Mouse (Mus musculus) midbrain, embryonic 15.5 days (tissue): ENCODE results near the gene Mgst2. TPM values are rescaled to one million over a fixed set of nuclear protein-coding genes. Genes with fewer than 3 reads are reported as not detected.

Experiments used
- ATAC-seq: fragments of 200-750 bp; cut with Nextera tagmentation; replicated peaks from 2 replicates; pipeline ENCODE4 v1.8.0; 2017; ENCODE audit warnings: moderate TSS enrichment
- H3K27ac ChIP-seq: fragments of 300-500 bp; sonication (generic); 2 replicates; pipeline ENCODE4 v1.5.1; 2015; ENCODE audit warnings: mild to moderate bottlenecking, inconsistent platforms
- H3K27me3 ChIP-seq: fragments of 300-500 bp; sonication (generic); replicated peaks from 2 replicates; pipeline ENCODE4 v1.6.1; 2015; ENCODE audit warnings: inconsistent platforms
- H3K36me3 ChIP-seq: fragments of 300-500 bp; sonication (generic); replicated peaks from 2 replicates; pipeline ENCODE4 v1.6.1; 2015; ENCODE audit warnings: inconsistent platforms
- H3K4me1 ChIP-seq: fragments of 300-500 bp; sonication (generic); 2 replicates; pipeline ENCODE4 v1.6.1; 2015; ENCODE audit warnings: inconsistent platforms
- H3K4me2 ChIP-seq: fragments of 300-500 bp; sonication (generic); 2 replicates; pipeline ENCODE4 v1.6.1; 2015; ENCODE audit warnings: inconsistent platforms, mild to moderate bottlenecking, moderate library complexity
- H3K4me3 ChIP-seq: fragments of 300-500 bp; sonication (generic); 2 replicates; pipeline ENCODE4 v1.5.1; 2015; ENCODE audit warnings: mild to moderate bottlenecking, inconsistent platforms
- H3K9ac ChIP-seq: fragments of 300-500 bp; sonication (generic); 2 replicates; pipeline ENCODE4 v1.6.1; 2015; ENCODE audit warnings: mild to moderate bottlenecking, inconsistent platforms
- H3K9me3 ChIP-seq: fragments of 300-500 bp; sonication (generic); 2 replicates; pipeline ENCODE4 v1.6.1; 2016; ENCODE audit warnings: inconsistent platforms
- WGBS: fragments of 180-500 bp; shearing (Covaris S2); methylation state at CpG from one replicate; pipeline ENCODE4 v1.1.7; 2015; ENCODE audit warnings: mixed read lengths; 5-methylcytosine and 5-hydroxymethylcytosine counted together
- polyA plus RNA-seq: library from polyadenylated mRNA; unstranded; fragments of >200 nt; fragmentation: Nextera tagmentation; extraction: Ambion mirVana; gene quantifications from 2 replicates; pipeline ENCODE4 v1.2.1, GENCODE M21; 2015

The Mgst2 gene
- 0.48 and 0.57 TPM in 2 replicates for polyA plus RNA-seq

DNA sequence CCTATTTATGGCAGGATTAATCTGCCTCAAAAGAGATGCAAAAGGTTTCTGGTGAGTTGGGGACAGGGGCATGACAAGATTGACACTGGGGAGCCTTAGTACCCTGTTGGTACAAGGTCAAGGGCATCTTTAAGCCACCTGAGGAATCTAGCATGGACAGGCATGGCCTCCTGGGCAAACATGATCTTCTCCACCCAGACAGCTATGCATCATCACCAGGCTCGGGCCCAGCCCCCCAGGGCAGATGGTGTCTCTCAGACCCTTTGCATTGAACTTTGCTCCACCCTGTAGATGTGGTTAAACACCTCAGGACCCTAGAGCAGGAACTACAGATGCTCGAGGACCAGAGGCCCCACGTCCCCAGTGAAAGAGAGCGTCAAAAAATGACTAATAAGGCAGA lies at the start of gene Mgst2:
Gene Mgst2 (plus strand): TSS at position 301 of the 400 bp plus-strand sequence.
- Histone ChIP-seq H3K4me3 (no peak within 1 kb of the TSS), H3K36me3 (no peaks in the 10 kb centered on the region), H3K27ac (no peak within 1 kb of the TSS), H3K9ac (no peak within 1 kb of the TSS), H3K9me3 (no peaks in the 10 kb centered on the region), H3K4me2 (no peak within 1 kb of the TSS), H3K27me3 (no peaks in the 10 kb centered on the region), H3K4me1 (no peaks in the 10 kb centered on the region)
- ATAC-seq, result no peak
- WGBS, result 66% methylated on average over 4 of the region's 4 CpGs

DNA sequence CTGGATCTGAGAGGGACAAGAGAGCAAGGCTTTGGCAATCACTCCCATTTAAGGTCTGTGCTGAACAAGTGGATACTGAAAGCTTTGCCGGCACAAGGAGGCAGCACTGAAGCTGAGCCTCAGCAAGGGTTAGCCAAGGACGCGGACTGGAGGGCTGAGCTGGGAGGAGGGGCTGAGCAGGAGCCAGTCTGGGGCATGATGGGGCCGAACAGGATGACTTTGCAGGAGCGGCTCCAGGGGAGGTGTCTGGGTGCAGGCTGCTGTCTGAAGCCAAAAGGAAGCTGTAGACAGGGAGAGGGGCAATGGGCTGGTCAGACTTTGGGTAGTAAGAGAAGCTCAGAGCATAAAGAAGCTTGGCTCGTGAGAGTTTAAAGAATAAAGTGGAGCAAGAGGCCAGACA lies 48.2 kb upstream of the Mgst2 start:
- Histone ChIP-seq H3K27ac (no peak overlapping the region), H3K9ac (no peak overlapping the region), H3K4me2 (no peak overlapping the region), H3K36me3 (no peaks in the 10 kb centered on the region), H3K9me3 (no peaks in the 10 kb centered on the region), H3K27me3 (no peaks in the 10 kb centered on the region), H3K4me3 (no peak overlapping the region), H3K4me1 (no peaks in the 10 kb centered on the region)
- ATAC-seq, result no peak
- WGBS, result 9% methylated on average over 6 of the region's 6 CpGs

DNA sequence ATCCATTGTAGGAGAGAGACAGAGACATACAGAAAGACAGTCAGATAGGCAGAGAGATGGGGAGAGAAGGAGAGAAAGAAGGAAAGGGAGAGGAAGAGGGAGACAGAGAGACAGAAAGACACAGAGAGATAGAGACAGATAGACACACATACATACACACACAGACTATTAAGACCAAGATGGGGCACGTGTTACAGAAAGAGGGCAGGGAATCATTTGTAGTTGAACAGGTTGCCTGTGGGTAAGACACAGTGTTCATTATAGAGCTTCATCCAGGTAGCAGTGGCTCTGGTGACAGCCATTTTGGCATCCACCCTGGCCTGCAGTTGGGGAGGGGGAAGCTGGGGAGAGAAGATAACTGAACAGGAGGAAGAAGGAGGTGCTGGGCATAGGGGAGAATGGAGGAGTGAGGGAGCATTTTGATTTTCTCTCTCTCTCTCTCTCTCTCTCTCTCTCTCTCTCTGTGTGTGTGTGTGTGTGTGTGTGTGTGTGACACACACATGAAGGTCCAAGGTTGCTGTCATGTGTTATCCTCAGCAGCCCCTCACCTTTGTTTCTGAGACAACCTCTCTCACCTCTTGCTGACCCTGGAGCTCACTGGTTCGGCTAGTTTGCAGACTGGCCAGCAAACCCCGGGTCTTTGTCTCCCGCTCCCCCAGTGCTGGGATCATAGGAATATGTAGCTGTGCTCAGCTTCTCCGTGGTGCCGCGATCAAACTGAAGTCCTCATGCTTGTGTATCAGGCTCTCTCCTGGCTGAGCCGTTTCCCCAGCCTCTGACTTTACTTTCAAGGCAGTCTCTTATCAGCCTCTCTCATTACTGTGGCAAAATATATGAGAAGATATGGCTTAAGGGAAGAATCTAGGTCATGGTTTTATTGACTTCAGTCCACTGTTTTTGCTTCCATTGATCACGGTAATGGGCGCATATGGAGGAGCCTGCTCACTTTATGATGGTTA lies 47.5 kb upstream of the Mgst2 start:
- no peaks in the 10 kb centered on the region for H3K4me1 ChIP-seq
- H3K4me2 ChIP-seq, result no peak overlapping the region
- H3K4me3 ChIP-seq, result no peak overlapping the region
- no peaks in the 10 kb centered on the region for H3K9me3 ChIP-seq
- no peaks in the 10 kb centered on the region for H3K36me3 ChIP-seq
- H3K27ac ChIP-seq, result no peak overlapping the region
- no peak overlapping the region for H3K9ac ChIP-seq
- ATAC-seq, result no peak
- no peaks in the 10 kb centered on the region for H3K27me3 ChIP-seq
- WGBS, result 88% methylated on average over 10 of the region's 10 CpGs

DNA sequence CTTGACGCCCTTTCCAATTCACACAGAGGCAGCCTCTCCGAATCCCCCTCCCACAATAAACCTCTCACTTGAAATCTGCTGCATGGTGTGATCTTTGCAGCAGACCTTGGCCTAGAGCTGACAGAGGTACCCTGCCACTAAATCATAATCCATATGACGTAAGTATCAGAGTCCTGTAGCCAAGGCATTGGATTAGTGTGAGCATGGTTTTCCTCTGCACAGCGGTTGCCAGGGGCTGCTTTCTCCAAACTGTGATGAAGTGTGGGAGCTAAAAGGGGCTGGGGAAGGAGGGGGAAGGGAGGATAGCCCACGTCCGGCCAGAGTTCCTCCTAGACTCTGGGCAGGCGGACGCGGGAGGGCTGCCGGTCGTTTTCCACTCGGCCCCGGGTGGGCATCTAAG lies 45.9 kb upstream of the Mgst2 start:
- no peak overlapping the region for H3K9ac ChIP-seq
- H3K4me2 ChIP-seq, result no peak overlapping the region
- 71% methylated on average over 13 of the region's 13 CpGs for WGBS
- H3K27me3 ChIP-seq, result no peaks in the 10 kb centered on the region
- ATAC-seq, result peak; percentile 45; the same call in 1 of the 2 replicates
- no peaks in the 10 kb centered on the region for H3K36me3 ChIP-seq
- H3K4me1 ChIP-seq, result no peaks in the 10 kb centered on the region
- no peaks in the 10 kb centered on the region for H3K9me3 ChIP-seq
- no peak overlapping the region for H3K27ac ChIP-seq
- H3K4me3 ChIP-seq, result no peak overlapping the region

DNA sequence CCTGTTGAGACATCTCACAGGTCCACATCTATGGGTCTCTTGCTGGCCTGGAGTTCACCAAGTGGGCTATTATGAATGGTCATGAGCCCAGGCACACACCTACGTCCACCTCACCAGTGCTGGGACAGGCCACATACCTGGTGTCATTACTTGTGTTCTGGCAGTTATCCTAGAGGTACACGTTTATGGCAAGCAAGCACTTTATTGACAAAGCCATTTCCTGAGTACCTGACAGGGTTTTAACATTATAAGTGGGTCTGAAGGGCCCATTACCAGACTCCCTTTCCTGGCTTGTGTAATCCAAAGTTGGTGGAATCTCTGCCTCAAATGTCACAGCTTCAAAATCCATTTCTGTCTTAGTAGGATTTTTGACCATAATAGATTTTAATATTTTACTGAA lies 36.2 kb upstream of the Mgst2 start:
- Histone ChIP-seq H3K27me3 (no peaks in the 10 kb centered on the region), H3K27ac (no peak overlapping the region), H3K4me2 (no peak overlapping the region), H3K36me3 (no peaks in the 10 kb centered on the region), H3K9ac (no peak overlapping the region), H3K4me3 (no peak overlapping the region), H3K9me3 (no peaks in the 10 kb centered on the region), H3K4me1 (no peaks in the 10 kb centered on the region)
- 79% methylated on average over 2 of the region's 2 CpGs for WGBS
- no peak for ATAC-seq

DNA sequence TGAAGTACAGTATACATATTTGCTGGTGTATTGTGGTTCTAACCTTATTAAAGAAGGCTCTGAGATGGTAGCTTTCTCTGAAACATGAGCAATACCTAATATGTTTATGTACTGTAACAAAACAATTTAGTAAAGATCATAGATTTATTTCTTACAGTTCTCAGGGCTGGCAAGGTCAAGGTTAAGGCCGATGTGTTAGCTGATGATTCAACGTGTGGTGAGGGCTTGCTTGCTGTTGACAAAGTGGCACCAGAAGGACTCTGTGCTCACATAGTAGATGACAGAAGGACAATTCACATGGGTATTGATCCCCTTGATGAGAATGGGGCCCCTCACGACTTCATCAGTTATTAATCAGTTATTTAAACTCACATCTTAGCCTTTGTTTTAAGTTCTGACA lies 32.4 kb upstream of the Mgst2 start:
- H3K36me3 ChIP-seq, result no peaks in the 10 kb centered on the region
- no peak for ATAC-seq

DNA sequence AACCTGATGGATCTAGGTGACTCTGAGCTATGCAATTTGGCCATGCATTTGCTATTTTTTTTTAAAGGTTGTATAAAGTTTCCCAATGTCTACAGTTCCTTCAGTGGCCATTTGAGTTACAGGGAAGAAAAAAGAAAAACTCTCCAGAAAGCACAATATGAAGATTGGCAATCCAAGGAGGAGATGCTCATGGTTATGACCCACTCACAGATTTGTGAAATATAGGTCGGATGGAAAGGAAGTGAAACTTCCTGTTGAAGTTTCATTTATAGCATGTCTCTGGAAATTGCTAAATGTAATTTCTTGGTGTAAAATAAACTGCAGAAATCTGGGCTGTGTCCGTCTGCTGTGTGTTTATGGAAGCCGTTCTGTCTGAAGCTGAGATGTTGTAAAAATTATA lies 31.2 kb upstream of the Mgst2 start:
- Histone ChIP-seq H3K4me1 (no peaks in the 10 kb centered on the region), H3K27me3 (no peaks in the 10 kb centered on the region), H3K27ac (no peak overlapping the region), H3K9ac (no peak overlapping the region), H3K4me2 (no peak overlapping the region), H3K4me3 (no peak overlapping the region), H3K36me3 (no peaks in the 10 kb centered on the region), H3K9me3 (no peaks in the 10 kb centered on the region)
- ATAC-seq, result no peak
- 91% methylated on average over 3 of the region's 3 CpGs for WGBS

More for the DNA sequence above, 32.4 kb upstream of the Mgst2 start:
- WGBS, result 81% methylated on average over 3 of the region's 3 CpGs
- no peaks in the 10 kb centered on the region for H3K4me1 ChIP-seq
- no peaks in the 10 kb centered on the region for H3K9me3 ChIP-seq
- H3K4me3 ChIP-seq, result no peak overlapping the region
- no peak overlapping the region for H3K9ac ChIP-seq
- H3K27ac ChIP-seq, result no peak overlapping the region
- H3K27me3 ChIP-seq, result no peaks in the 10 kb centered on the region
- no peak overlapping the region for H3K4me2 ChIP-seq

DNA sequence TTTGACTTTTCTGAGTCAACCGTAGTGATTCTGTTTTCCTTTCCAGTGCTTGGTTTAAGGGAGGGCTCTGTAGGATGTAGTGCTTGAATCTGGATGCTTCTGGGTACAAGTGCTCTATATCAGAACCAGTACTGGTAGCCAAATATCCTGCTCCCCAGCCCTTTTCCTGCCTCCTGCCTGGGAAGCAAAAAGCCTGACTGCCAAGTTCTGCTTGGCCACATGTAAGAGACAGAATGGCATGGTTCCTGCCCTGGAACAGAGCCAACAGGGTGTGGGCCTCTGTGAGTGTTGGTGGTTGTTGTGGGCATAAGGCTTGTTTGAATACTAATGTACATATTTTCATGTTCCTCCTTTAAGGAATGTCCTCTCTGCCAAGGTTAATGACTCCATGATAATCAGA lies 29.4 kb upstream of the Mgst2 start:
- 84% methylated on average over 1 of the region's 1 CpGs for whole genome bisulfite sequencing
- ATAC-seq, result no peak
- H3K4me3 ChIP-seq, result no peak overlapping the region

DNA sequence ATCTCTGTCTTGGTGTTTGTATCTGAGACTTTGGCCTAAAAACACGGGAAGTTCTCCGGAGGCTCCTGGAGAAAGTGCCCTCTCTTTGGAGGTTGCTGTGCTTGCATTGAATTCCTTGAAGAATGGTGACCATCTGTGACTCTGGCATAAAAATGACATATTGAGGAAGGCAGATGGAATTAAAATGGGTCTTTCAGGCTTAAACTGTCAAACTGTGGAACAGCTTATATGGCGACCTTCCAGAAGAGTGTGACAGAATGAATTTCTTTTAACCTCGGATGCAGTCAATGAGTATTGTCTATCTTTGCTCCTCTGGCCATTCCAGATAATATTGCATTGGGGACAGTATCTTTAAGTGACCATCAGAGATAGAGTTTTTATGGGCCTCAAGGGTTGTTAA lies 28.2 kb upstream of the Mgst2 start:
- no peak for ATAC-seq
- H3K4me2 ChIP-seq, result no peak overlapping the region
- no peaks in the 10 kb centered on the region for H3K36me3 ChIP-seq
- H3K27me3 ChIP-seq, result no peaks in the 10 kb centered on the region
- H3K4me1 ChIP-seq, result peaks cover 3% of the 10 kb centered on the region; the same call in 1 of the 2 replicates
- H3K4me3 ChIP-seq, result no peak overlapping the region
- no peak overlapping the region for H3K9ac ChIP-seq
- H3K27ac ChIP-seq, result no peak overlapping the region
- no peaks in the 10 kb centered on the region for H3K9me3 ChIP-seq
- 88% methylated on average over 4 of the region's 4 CpGs for WGBS

More for the DNA sequence above, 29.4 kb upstream of the Mgst2 start:
- no peak overlapping the region for H3K4me2 ChIP-seq
- H3K27ac ChIP-seq, result no peak overlapping the region
- no peaks in the 10 kb centered on the region for H3K36me3 ChIP-seq
- H3K9me3 ChIP-seq, result no peaks in the 10 kb centered on the region
- peaks cover 3% of the 10 kb centered on the region; the same call in 1 of the 2 replicates for H3K4me1 ChIP-seq
- no peaks in the 10 kb centered on the region for H3K27me3 ChIP-seq
- no peak overlapping the region for H3K9ac ChIP-seq

DNA sequence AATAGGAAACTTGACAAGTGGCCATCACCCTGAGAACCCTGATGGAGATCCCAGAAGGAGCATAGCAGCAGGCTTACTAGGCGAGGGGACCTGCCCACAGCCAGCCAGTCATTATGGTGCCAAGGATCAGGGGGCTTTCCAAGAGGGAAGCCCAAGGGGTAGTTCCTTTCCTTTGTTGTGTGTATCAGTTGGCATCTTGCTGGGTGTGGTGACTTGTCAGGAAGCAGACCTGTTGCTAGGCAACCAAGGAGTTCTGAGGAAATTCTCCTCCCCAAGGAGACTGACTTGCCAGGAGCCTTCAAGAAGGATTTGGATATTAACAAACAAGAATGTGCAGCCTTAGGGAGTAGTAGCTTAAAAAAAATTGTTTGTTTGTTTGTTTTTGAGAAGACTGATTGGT lies 25.7 kb upstream of the Mgst2 start:
- no peaks in the 10 kb centered on the region for H3K27me3 ChIP-seq
- H3K4me2 ChIP-seq, result no peak overlapping the region
- H3K4me3 ChIP-seq, result no peak overlapping the region
- no peaks in the 10 kb centered on the region for H3K36me3 ChIP-seq
- no peak overlapping the region for H3K9ac ChIP-seq
- no peaks in the 10 kb centered on the region for H3K9me3 ChIP-seq
- H3K27ac ChIP-seq, result no peak overlapping the region; the same call in 1 of the 2 replicates
- peaks cover 3% of the 10 kb centered on the region; the same call in 1 of the 2 replicates for H3K4me1 ChIP-seq
- 82% methylated on average over 1 of the region's 1 CpGs for WGBS
- no peak for ATAC-seq

DNA sequence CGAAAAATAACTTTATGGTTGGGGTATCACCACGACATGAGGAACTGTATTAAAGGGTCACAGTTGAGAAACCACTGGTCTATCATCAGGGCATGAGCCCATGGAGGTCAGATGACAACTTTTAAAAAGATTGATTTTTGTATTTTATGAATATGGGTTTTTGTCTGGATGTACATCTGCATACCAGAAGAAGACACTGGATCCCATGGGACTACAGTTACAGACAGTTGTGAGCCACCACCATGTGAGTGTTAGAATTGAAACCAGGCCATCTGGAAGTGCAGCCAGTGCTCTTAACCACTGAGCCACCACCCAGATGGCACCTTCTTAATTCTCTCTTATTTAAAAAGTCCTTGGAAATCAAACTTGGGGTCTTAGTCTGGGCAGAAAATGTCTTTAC lies 24.2 kb upstream of the Mgst2 start:
- no peak overlapping the region for H3K27ac ChIP-seq
- H3K27me3 ChIP-seq, result no peaks in the 10 kb centered on the region
- H3K9me3 ChIP-seq, result no peaks in the 10 kb centered on the region
- H3K9ac ChIP-seq, result no peak overlapping the region
- ATAC-seq, result no peak
- 88% methylated on average over 2 of the region's 2 CpGs for WGBS
- H3K4me1 ChIP-seq, result peaks cover 3% of the 10 kb centered on the region; the same call in 1 of the 2 replicates
- no peaks in the 10 kb centered on the region for H3K36me3 ChIP-seq
- H3K4me2 ChIP-seq, result no peak overlapping the region
- no peak overlapping the region for H3K4me3 ChIP-seq

DNA sequence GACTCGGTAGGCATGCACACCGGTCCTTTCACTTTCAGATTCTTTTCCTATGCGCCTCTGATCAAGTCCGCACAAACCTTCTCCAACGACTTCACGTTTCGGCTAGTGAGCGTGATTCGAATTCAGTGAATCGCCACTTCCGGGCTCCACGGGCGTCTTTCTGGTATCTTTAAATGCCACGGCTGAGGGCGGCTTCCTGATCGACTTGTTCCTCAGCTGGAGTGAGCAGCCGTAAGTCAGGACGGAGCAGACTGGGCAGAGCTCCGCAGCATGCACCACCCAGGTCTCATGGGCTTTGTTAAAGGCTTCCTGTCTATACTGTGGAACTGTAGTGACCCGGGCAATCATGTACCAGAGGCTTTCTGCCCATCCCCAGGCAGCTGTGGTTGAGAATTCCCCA lies 23.5 kb upstream of the Mgst2 start:
- no peak for ATAC-seq
- H3K27ac ChIP-seq, result no peak overlapping the region
- H3K4me2 ChIP-seq, result no peak overlapping the region
- H3K4me1 ChIP-seq, result peaks cover 3% of the 10 kb centered on the region; the same call in 1 of the 2 replicates
- WGBS, result 92% methylated on average over 20 of the region's 20 CpGs
- H3K36me3 ChIP-seq, result no peaks in the 10 kb centered on the region
- H3K9me3 ChIP-seq, result no peaks in the 10 kb centered on the region
- H3K27me3 ChIP-seq, result no peaks in the 10 kb centered on the region
- H3K9ac ChIP-seq, result no peak overlapping the region
- H3K4me3 ChIP-seq, result no peak overlapping the region

DNA sequence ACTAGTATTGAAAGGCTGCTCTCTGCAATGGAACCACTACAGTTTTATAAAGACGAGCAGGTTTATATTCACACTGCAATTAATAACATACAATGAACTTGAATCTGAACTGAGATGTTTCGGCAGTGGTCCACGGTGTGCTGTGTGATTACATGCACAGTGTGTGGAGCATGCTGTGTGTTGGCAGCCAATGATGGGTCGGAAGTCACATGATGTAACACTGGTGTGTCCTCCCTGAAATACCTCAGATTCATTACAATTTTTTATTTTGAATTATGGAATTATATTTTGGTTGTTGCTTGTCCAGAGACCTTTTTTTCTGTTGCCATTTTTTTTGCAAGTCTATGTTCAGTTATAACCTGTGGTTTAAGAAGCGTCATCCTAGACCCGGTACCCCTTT lies 22.8 kb upstream of the Mgst2 start:
- 91% methylated on average over 6 of the region's 6 CpGs for WGBS
- Histone ChIP-seq H3K4me2 (no peak overlapping the region), H3K9ac (no peak overlapping the region), H3K27me3 (no peaks in the 10 kb centered on the region), H3K36me3 (no peaks in the 10 kb centered on the region), H3K4me3 (no peak overlapping the region), H3K4me1 (peaks cover 3% of the 10 kb centered on the region; the same call in 1 of the 2 replicates), H3K27ac (no peak overlapping the region), H3K9me3 (no peaks in the 10 kb centered on the region)
- ATAC-seq, result no peak
